ENCODE assay signal across 25 mouse cellular contexts in the genomic region with DNA sequence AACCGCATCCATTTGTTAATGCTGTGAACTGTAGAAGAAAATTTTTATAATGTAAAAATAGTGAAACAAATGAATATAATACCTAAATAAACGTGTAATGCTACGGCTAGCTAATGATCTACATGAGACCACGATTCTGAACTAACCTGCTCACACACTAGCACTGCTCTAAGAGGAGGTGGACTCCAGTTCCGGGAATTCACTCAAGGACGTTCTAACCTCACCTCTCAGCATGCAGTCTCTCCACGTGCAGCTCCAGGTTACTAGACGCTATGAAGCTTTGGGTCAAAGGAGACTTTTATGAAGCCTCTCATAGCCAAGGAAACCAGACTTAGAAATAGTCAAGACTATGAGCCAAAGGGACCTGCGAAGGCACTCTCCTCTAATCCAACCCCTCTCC. TPM values are rescaled to one million over a fixed set of nuclear protein-coding genes. Genes with fewer than 3 reads are reported as not detected.
DNase-seq lines count a peak whose midpoint lies in the region; ATAC-seq lines count a peak whose summit lies in the region.
"Had no signal": no experiment of that assay in that cellular context is flagged by ENCODE, and none has a peak within 500 bp of the region (broad histone marks: within the 10 kb centered on the region; RNA-seq: fewer than 3 reads in every experiment).

No protein-coding gene starts in this region.

- H3K4me3 ChIP-seq in kidney, embryonic 14.5 days (ENCODE audit: low read length): no peak overlapping the region
- H3K4me3 ChIP-seq in kidney, embryonic 15.5 days (replicated peaks): no peak overlapping the region
- H3K4me3 ChIP-seq: embryonic facial prominence, embryonic 13.5 days; embryonic facial prominence, embryonic 15.5 days; erythroblast, embryonic 14.5 days; forebrain, embryonic 10.5 days; forebrain, embryonic 12.5 days had no signal

- no peaks in the 10 kb centered on the region for H3K9me3 ChIP-seq in kidney, embryonic 14.5 days (ENCODE audit: control insufficient read depth, low read length)
- H3K9me3 ChIP-seq in kidney, embryonic 15.5 days (replicated peaks): no peaks in the 10 kb centered on the region
- H3K9me3 ChIP-seq: embryonic facial prominence, embryonic 13.5 days; embryonic facial prominence, embryonic 15.5 days; forebrain, embryonic 10.5 days; forebrain, embryonic 12.5 days; G1E had no signal

- no peak overlapping the region for H3K9ac ChIP-seq in kidney, embryonic 14.5 days (ENCODE audit: low read depth, low read length)
- no peak overlapping the region for H3K9ac ChIP-seq in kidney, embryonic 15.5 days
- H3K9ac ChIP-seq: embryonic facial prominence, embryonic 13.5 days; embryonic facial prominence, embryonic 15.5 days; forebrain, embryonic 12.5 days had no signal

- H3K36me3 ChIP-seq in kidney, embryonic 14.5 days (ENCODE audit: control insufficient read depth, insufficient read depth, low read length): peaks cover 85% of the 10 kb centered on the region
- peaks cover 85% of the 10 kb centered on the region for H3K36me3 ChIP-seq in kidney, embryonic 15.5 days

- ATAC-seq in kidney, embryonic 14.5 days (ENCODE audit: low FRiP score, low TSS enrichment): no peak
- no peak for ATAC-seq in kidney, embryonic 15.5 days (replicated peaks; ENCODE audit: low FRiP score)
- no peak for ATAC-seq in inflammation-experienced regulatory T-cells, adult 6 months
- ATAC-seq: forebrain, embryonic 14.5 days; forebrain, embryonic 16.5 days had no signal

- DNase-seq in kidney, adult 11 months: peak; percentile 21
- no peak for DNase-seq in kidney, postnatal 14 days
- DNase-seq in kidney, adult 9 months: peak; percentile 16
- DNase-seq in kidney, postnatal 36 days: peak; percentile 9 to 14
- peak; percentile 58 for DNase-seq in R1 (ENCODE audit: low read depth, low spot score)
- DNase-seq: adrenal gland, adult 2 months; adrenal gland, postnatal 10 days; adrenal gland, postnatal 25 days; cerebellum, adult 11 months; cerebellum, adult 8-10 months; cerebellum, adult 9-11 months; cerebellum, postnatal 14 days; embryo, embryonic 11 days had no signal

- no peak overlapping the region for H3K27ac ChIP-seq in kidney, embryonic 14.5 days (ENCODE audit: low read depth, low read length)
- no peak overlapping the region for H3K27ac ChIP-seq in kidney, embryonic 15.5 days
- H3K27ac ChIP-seq: embryonic facial prominence, embryonic 13.5 days; embryonic facial prominence, embryonic 15.5 days; forebrain, embryonic 10.5 days; forebrain, embryonic 12.5 days had no signal

- no peaks in the 10 kb centered on the region for H3K27me3 ChIP-seq in kidney, embryonic 14.5 days (ENCODE audit: control insufficient read depth, insufficient read depth, low read length)
- H3K27me3 ChIP-seq in kidney, embryonic 15.5 days: no peaks in the 10 kb centered on the region
- H3K27me3 ChIP-seq: embryonic facial prominence, embryonic 13.5 days; embryonic facial prominence, embryonic 15.5 days; forebrain, embryonic 12.5 days; Patski had no signal

- 82% methylated on average over 9 of the region's 9 CpGs for WGBS in kidney, embryonic 14.5 days
- WGBS in kidney, embryonic 15.5 days: 87% methylated on average over 9 of the region's 9 CpGs

- no peak overlapping the region for H3K4me2 ChIP-seq in kidney, embryonic 14.5 days (replicated peaks; ENCODE audit: low read depth, low read length)
- H3K4me2 ChIP-seq in kidney, embryonic 15.5 days: no peak overlapping the region
- H3K4me2 ChIP-seq: embryonic facial prominence, embryonic 13.5 days; embryonic facial prominence, embryonic 15.5 days; forebrain, embryonic 12.5 days had no signal

- peaks cover 4% of the 10 kb centered on the region for H3K4me1 ChIP-seq in kidney, embryonic 14.5 days (ENCODE audit: control insufficient read depth, insufficient read depth, low read length)
- H3K4me1 ChIP-seq in kidney, embryonic 15.5 days: peaks cover 15% of the 10 kb centered on the region

RNA-seq across cellular contexts. Expression of gene Ankrd10, which starts 7.8 kb away (rescaled TPM):
- polyA plus RNA-seq in kidney, embryonic 14.5 days (2014; fragmentation: Nextera tagmentation; extraction: Ambion mirVana): 87.6 and 112 TPM in 2 replicates
- 98.7 and 99.4 TPM in 2 replicates for polyA plus RNA-seq in kidney, embryonic 15.5 days (2015; fragmentation: Nextera tagmentation; extraction: Ambion mirVana)
- 10 to 100 TPM; 45.0 to 72.2 (median 70.9) TPM for polyA plus RNA-seq in inflammation-experienced regulatory T-cells, adult 6 months (2017; shearing (Covaris generic))
